Mouse (Mus musculus): ENCODE measurements around the gene Ascc1.
"Not testable (repeated sequence)": the region's sequence is repeated elsewhere in the genome, so short reads cannot be mapped to it uniquely, and the experiment has no call there.

Ascc1 gene

GRCm38 (mm10) chr10:59977715-59978343 is 24.8 kb upstream of the Ascc1 start:
- DNase-seq: no peak

DNA sequence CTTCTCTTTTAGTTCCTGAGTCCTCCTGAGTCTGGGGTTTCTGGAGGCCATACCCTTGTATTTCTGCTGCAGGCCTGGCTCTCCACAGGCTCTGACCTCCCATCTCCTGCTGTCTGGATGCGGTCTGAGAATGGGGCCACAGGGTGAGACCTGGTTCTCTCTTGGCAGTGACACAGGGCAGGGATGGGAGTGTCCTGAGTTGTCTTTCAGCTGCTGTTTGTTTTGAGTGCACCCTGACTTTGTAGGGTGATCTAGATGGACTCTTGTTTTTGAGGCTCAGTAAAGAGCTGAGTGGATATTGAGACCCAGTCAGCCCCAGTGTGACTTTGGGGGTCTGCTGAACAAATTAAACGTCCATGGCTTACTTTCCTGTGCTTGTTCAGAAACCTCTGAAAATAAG is 24.2 kb upstream of the Ascc1 start:
- no peak for DNase-seq

- peak; percentile 84 for DNase-seq
Measured at GRCm38 (mm10) chr10:59978873-59979743, 23.5 kb upstream of the Ascc1 start.

GRCm38 (mm10) chr10:59980815-59981244 is 21.8 kb upstream of the Ascc1 start:
- no peak for DNase-seq

DNA sequence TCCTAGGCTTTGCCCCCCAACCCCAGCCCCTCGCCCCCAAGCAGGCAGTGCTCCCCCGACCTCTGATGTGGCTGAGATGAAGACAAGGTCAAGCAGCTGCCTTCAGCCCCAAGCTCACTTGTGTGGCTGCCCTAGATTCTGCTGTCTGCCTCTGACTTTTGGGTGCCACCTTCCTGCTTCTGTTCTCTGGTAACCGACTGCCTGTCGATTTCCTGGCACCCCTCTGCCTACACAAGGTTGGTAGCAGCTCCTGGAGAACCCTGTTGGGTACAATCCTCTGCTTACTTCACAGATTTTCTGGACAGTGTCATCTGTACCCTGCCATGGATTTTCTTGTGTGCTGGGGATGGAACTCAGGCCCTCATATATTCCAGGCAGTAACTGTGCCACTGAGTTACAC is 21.3 kb upstream of the Ascc1 start:
- DNase-seq: no peak

- DNase-seq: no peak
Measured at GRCm38 (mm10) chr10:59981792-59982191, 20.8 kb upstream of the Ascc1 start.

DNA sequence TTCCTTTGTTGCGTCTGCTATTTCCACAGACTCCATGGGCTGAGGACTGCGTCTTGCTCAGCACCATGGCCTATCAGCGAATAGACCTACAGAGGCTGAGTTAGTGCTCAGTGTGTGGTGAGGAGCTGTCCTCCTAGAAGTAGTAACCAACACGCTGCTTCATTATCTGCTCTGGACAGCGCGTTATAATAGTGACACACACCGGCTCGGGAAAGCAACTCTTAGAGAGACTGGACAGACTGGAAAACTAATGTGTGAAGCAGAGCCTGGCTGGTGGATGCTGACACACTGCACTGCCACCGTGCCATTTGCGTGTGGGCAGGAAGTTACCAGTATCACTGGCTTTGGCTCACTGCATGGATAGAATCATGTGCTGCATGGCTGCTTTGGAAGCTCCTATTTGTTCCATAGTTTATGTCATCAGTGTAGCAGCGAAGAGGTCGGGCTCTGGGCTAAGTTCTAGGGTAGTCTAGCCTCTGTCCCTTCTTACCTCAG is 20.2 kb upstream of the Ascc1 start:
- no peak for DNase-seq

- DNase-seq: no peak
Measured at GRCm38 (mm10) chr10:59988036-59988435, 14.6 kb upstream of the Ascc1 start.

DNA sequence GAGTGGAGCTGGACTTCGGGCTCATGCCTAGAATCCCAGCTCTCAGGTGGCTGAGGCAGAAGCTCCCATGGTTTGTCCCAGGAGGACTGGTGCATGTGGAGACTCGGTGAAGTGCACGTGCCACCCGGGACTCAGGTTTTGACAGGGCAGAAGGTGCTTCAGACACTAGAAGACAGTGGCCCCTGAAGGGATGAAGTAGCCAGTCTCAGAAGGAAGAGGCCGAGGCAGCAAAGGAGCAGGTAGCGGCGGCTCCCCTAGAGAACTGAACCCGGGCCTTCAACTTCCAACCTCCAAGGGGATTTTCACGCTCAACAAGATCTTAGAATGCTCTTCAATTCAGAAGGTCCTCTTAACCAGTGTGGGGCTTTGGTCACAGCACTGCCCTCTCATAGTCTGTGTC is 12.2 kb upstream of the Ascc1 start:
- DNase-seq: no peak

GRCm38 (mm10) chr10:59991262-59991880 is 11.2 kb upstream of the Ascc1 start:
- DNase-seq: no peak

DNA sequence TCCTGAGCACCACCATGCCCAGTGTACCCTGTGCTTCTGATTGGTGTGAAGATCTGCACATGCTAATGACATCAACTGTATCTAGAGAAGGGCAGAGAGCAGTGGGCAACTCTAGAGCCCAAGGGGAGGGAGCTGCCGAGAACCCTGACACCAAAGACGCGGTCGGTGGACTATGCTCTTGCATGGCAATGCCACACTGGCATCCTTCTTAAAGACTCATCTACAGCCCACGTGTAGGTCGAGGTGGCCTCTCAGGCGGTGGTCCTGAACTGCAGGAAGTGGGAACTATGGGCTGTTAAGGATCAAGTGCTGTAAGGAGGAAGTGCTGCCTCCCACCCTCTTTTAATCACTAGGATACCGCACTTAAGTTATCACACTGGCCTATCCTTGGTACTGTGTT is 10.6 kb upstream of the Ascc1 start:
- DNase-seq: no peak

GRCm38 (mm10) chr10:59993813-59994212 is 8.8 kb upstream of the Ascc1 start:
- not testable (repeated sequence) for DNase-seq

GRCm38 (mm10) chr10:59995889-59996288 is 6.7 kb upstream of the Ascc1 start:
- no peak for DNase-seq

GRCm38 (mm10) chr10:59997591-59997990 is 5.0 kb upstream of the Ascc1 start:
- peak; percentile 43 for DNase-seq

DNA sequence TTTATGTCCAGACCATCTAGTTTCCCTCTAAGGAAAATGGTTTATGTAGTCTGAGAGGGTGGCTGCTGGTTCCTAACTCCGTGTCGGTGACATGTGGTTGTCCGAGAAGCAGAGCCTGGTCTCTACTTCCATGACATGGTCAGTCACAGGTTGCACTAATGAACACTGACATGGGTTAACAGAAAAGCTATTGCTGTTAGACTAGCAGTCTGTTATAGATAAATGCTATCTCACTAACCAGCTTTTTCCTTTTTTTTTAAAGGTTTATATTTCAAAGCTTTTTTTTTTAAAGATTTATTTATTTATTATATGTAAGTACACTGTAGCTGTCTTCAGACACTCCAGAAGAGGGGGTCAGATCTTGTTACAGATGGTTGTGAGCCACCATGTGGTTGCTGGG is 3.5 kb upstream of the Ascc1 start:
- DNase-seq: no peak

DNA sequence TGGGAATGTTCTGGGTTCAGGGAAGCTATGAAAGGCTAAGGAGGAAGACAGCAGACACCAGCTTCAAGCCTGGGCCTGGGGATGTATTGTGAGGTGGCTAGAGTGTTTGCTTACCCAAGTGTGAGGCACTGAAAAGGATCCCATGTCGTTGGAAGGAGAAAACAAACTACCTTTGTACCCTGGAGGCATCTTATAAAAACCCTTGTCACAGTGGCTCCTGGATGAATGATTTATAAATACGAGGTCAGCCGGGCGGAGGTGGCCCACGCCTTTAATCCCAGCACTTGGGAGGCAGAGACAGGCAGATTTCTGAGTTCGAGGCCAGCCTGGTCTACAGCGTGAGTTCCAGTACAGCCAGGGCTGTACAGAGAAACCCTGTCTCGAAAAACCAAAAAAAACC is 942 bp upstream of the Ascc1 start:
- not testable (repeated sequence) for DNase-seq

- no peak for DNase-seq
Measured at GRCm38 (mm10) chr10:60002203-60002602, 402 bp upstream of the Ascc1 start.

DNA sequence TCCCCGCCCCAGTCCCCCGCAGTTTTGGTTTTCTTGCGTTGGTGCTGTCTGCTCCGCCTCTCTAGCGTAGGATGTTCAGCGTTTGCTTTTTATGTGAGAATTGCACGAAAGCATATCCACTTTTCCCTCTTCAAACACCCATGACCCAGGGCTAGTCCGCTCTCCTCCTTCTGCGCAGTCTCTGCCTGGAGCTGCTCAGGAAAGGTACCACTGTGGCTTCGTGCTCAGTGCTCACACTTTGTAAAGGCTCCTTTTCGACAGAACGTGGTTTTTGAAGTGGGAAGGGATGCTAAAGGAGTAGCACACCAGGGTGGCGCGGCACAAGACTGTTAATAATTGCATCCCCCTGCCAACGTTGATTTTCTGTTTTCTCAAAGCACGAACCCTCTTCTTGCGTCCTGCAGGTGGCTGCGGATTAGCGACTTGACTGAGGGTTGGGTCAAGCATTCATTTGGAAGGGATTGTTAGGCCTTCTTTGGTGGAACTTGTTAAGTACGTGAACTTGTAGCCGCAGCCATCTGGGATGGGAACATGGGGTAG is 678 bp downstream of the Ascc1 start:
- DNase-seq: no peak

GRCm38 (mm10) chr10:60003847-60004246 is 1.2 kb downstream of the Ascc1 start:
- DNase-seq: no peak

- DNase-seq: peak; percentile 30
Measured at GRCm38 (mm10) chr10:60005264-60005663, 2.7 kb downstream of the Ascc1 start.

DNA sequence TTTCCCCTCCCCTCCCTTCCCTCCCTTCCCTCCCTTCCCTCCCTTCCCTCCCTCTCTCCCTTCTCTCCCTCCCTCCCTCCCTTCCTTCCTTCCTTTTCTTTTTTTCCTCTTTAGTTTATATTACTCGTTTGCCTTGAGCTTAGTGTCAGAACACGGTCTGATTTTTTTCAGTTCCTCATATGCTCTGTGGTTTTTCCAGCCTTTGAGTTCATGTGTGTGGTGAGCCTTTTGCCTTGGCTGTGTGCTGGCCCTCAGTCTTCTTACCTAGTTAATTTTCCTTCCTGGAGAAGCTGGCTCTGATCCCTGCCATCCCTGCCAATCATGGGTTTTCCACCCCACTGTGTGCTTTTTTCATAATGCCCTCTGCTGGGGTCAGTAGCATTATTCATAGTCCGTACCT is 6.5 kb downstream of the Ascc1 start:
- no peak for DNase-seq

DNA sequence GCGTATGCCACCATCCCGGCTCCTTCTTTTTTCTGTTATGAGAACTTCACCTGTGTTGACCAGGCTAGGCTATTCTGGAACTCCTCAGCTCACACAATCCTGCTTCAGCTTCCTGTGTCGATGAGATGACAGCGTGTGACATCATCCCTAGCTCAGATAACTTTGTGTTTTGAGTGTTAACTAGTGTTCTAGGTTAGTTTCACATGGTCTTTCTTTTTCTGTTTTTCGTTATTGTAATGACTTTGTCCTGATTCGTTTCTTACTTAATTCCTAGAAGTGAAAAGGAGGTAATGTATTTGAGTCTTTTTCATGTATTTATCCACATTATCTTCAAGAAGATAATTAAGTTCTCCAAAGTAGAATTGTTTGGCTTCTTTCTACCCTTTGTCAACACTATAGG is 13.6 kb downstream of the Ascc1 start:
- no peak for DNase-seq

GRCm38 (mm10) chr10:60019299-60019698 is 16.7 kb downstream of the Ascc1 start:
- DNase-seq: no peak

DNA sequence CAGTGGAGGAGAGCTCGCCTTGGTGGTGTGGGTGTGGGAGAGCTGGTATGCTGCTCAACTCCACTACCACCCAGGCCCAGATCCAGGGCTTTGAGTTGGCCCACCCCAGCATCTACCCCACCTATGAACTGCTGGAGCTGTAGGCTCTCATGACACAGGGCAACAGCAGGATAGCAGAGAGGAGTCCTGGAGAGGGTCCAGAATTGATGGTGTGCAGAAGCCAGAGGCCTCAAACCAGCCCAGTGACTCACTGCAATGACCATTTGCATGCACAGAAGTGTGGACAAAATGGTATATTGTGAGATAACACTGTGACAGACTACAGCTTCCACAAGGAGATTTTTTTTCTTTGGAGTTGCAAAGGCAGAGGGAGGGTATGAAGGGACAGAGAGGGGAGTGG is 21.1 kb downstream of the Ascc1 start:
- no peak for DNase-seq

Data from kidney, adult 18-20 months (tissue).